Mouse (Mus musculus): Measurements from ENCODE around the gene Glrx2.
A peak's percentile ranks its signal among the peaks of the same experiment; 100 is the strongest.
"Not testable (repeated sequence)": the region's sequence is repeated elsewhere in the genome, so short reads cannot be mapped to it uniquely, and the experiment has no call there.

Glrx2 gene

DNA sequence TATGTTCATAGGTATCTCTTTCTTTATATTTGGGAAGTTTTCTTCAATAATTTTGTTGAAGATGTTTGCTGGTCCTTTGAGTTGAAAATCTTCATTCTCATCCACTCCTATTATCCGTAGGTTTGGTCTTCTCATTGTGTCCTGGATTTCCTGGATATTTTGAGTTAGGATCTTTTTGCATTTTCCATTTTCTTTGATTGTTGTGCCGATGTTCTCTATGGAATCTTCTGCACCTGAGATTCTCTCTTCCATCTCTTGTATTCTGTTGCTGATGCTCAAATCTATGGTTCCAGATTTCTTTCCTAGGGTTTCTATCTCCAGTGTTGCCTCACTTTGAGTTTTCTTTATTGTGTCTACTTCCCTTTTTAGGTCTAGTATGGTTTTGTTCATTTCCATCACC lies at the start of gene Glrx2:
Glrx2 (plus strand) TSS at position 301 of the 400 bp plus-strand sequence.
- not testable (repeated sequence) for DNase-seq (ENCODE audit: low read depth, low spot score)

- DNase-seq (ENCODE audit: low read depth, low spot score), result no peak
Measured at GRCm38 (mm10) chr1:143675734-143676361, 40.3 kb upstream of the Glrx2 start.

- DNase-seq (ENCODE audit: low read depth, low spot score), result no peak
Measured at GRCm38 (mm10) chr1:143681108-143681507, 35.0 kb upstream of the Glrx2 start.

GRCm38 (mm10) chr1:143684849-143685248 lies 31.3 kb upstream of the Glrx2 start:
- DNase-seq (ENCODE audit: low read depth, low spot score), result no peak

DNA sequence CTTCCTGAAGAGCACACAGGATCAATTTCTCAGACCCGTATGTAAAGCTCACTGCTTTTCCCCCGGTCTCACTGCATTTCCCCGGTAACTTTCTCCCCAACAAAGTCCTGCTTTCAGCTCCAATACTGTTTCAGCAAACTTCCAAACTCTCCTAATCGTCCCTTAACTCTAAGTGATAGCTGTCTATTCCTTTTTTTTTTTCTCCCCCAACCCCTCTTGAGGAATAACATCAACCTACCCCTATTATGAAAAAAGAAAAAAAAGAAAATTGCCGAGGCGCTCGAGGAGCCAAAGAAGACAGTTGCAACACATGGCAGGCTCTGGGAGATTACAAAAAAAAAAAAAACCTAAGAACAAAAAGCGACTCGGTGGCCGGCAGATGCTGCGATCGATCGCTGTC lies 14.4 kb upstream of the Glrx2 start:
- DNase-seq (ENCODE audit: low read depth, low spot score), result no peak

- peak; percentile 17 for DNase-seq (ENCODE audit: low read depth, low spot score)
Measured at GRCm38 (mm10) chr1:143702141-143702740, 13.9 kb upstream of the Glrx2 start.

DNA sequence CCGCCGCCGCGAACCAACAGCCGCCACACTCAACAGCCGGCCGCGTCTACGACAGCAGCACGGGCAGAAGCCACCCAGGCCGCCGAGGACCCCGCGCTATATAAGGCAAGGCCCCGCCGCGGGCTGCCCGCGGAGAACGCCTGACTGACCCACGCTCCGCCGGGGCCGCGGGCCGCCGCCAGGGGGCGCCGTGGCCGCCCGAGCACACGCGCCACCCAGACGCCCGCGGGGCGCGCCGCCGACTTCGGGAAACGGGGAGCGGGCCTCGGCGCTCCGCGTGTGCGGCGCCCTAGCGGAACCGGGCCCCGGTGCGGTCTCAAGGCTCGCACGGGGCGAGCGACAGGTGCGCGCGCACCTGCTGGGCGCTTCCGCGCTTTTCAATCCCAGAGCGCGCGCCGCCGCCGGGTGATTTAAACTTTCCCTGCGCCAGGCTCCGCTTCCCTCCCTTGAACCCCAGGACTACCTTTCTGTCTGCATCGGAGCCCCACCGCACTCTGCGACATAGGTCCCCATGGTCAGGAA lies 13.3 kb upstream of the Glrx2 start, which contains the start of gene Cdc73:
Cdc73 (minus strand) TSS at position 153 of the 522 bp plus-strand sequence.
- peak; percentile 82 for DNase-seq (ENCODE audit: low read depth, low spot score)

GRCm38 (mm10) chr1:143707006-143707405 lies 9.1 kb upstream of the Glrx2 start:
- no peak for DNase-seq (ENCODE audit: low read depth, low spot score)

GRCm38 (mm10) chr1:143708361-143708760 lies 7.8 kb upstream of the Glrx2 start:
- DNase-seq (ENCODE audit: low read depth, low spot score), result no peak

GRCm38 (mm10) chr1:143709966-143710626 lies 6.0 kb upstream of the Glrx2 start:
- DNase-seq (ENCODE audit: low read depth, low spot score), result no peak

DNA sequence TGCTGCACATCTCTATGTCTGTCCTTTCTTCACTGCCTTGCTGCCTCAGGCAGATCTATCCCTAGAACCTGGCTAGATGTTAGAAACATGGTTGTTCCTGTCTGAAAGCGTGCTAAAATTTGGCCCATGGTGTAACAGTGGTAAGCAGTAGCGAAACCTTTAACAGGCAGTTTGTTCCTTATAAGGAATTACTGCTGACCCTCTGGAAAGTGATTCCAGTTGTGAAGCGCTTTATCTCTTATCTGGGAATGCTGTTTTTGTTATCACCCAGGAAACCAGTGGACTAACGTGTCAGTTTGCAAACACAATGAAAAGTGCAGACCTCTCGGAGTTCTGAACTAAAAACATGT lies 5.5 kb upstream of the Glrx2 start:
- DNase-seq (ENCODE audit: low read depth, low spot score), result no peak

- no peak for DNase-seq (ENCODE audit: low read depth, low spot score)
Measured at GRCm38 (mm10) chr1:143724456-143725064, 8.4 kb downstream of the Glrx2 start.

GRCm38 (mm10) chr1:143727701-143728445 lies 11.7 kb downstream of the Glrx2 start:
- DNase-seq (ENCODE audit: low read depth, low spot score), result no peak

DNA sequence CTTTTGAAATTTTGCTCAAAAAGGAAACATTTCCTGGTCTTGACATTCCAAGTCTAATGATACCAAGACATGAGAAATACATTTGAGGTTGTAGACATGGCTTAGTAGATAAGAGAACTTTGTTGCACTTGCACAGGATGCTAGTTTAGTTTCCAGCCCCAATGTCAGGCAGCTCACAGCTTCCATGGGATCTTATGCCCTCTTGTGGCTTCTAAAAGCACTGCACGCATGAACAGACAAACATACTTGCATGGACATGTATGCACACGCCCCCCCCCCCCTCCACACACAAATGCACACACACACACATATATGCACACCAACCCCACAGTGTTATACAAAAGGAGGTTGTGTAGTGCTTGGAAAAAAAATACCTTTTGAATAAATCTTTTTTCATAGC lies 14.8 kb downstream of the Glrx2 start:
- no peak for DNase-seq (ENCODE audit: low read depth, low spot score)

- no peak for DNase-seq (ENCODE audit: low read depth, low spot score)
Measured at GRCm38 (mm10) chr1:143731691-143732090, 15.6 kb downstream of the Glrx2 start.

DNA sequence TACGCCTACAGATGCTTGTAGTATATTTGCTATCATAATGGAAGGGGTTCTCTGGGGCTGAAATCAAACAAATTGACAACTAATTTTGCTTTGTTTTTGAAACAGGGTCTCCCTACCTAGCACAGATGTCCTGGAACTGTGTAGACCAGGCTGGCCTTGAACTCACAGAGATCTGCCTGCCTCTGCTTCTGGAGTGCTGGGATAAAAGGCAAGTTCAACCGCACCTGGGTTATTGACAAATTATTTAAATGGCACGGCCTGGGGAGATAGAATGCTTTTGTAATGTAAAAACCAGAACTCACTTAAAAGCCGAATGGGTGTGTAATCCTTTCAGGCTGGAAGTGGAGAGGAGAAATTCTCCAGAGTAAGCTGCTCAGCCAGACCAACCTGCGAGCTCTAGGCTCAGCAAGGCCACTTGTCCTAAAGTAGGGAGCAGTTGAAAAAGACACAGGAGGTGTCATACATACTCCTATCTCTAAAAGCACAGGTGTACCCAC lies 17.8 kb downstream of the Glrx2 start:
- no peak for DNase-seq (ENCODE audit: low read depth, low spot score)

GRCm38 (mm10) chr1:143738811-143739210 lies 22.7 kb downstream of the Glrx2 start:
- DNase-seq (ENCODE audit: low read depth, low spot score), result no peak

DNA sequence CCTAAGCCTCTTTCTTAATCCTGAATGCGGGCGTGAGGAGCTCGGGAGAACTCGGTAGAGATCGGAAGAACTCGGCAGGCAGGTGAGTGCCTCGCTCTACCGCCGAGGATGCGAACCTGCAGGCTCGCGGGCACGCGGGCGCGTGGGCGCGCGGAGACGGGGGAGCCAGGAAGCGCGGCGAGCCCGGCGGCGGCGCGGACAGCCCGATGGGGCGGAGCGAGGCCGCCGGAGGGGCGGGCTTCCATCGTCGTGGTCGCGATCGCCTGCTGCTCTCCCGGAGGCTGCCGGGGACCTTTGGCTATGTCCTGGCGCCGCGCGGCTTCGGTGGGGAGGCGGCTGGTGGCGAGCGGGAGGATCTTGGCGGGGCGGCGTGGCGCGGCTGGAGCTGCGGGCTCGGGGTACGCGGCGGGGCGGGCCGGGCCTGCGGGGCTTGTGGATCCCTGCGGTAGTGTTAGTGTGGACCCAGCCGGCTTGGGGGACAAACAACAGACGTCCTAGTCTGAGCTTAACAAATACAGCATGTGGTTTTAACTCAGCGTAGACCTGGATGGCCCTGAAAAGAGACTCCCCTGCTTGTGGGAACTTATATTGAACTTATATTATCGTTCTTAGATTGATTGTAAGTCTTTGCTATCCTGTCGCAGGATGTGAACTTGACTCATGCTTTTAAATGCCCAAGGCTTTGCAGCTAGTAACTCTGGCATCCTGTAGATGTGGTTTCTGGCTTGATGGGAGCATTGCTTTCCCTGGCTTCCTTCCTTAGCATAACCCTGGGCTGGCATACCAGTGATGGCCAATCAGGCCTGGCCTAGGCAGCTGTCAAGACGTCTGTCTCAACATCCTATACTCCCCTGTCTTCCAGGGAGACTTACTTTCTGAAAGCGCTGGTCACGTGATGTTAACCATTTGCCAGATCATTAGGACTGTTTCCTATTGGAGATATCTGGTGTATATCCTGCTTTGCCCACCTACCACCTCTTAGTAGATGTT lies 23.5 kb downstream of the Glrx2 start:
- peak; percentile 68 for DNase-seq (ENCODE audit: low read depth, low spot score)

GRCm38 (mm10) chr1:143740581-143740980 lies 24.4 kb downstream of the Glrx2 start:
- no peak for DNase-seq (ENCODE audit: low read depth, low spot score)

DNA sequence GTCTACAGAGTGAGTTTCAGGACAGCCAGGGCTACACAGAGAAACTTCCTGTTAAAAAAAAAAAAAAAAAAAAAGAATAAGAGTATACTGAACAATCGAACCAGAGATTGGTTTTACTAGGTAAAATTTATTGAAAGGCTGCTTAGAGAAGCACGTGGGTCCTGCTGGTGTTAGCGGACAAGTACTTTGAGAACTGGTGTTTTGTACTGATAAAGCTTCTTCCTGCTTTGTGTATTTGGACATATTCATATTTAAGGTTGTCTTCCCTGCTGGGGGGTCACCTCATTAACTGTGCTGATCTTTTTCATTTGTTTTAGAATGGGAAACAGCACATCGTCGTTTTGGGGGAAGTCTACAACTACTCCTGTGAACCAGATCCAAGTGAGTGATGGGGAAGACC lies 25.2 kb downstream of the Glrx2 start:
- no peak for DNase-seq (ENCODE audit: low read depth, low spot score)
